Mouse (Mus musculus) CD4-positive helper T cell, adult 2 months (primary cell): ENCODE results near the gene Tenm3.

Experiments used
- DNase-seq: peaks from one replicate; pipeline ENCODE4 v3.0.0-alpha.2; 2012; ENCODE audit warnings: low read depth, missing footprints, low spot score

The Tenm3 gene

GRCm38 (mm10) chr8:48843931-48844285, at the start of gene Tenm3:
Gene Tenm3, minus strand, starts transcription at chr8:48843951.
- DNase-seq, result no peak

GRCm38 (mm10) chr8:48890216-48890765, 46.5 kb upstream of the Tenm3 start:
- no peak for DNase-seq

- DNase-seq, result no peak
Observed at GRCm38 (mm10) chr8:48884270-48884669, 40.5 kb upstream of the Tenm3 start.

- DNase-seq, result no peak
Observed at GRCm38 (mm10) chr8:48880585-48880984, 36.8 kb upstream of the Tenm3 start.

- DNase-seq, result no peak
Observed at GRCm38 (mm10) chr8:48865972-48866371, 22.2 kb upstream of the Tenm3 start.

GRCm38 (mm10) chr8:48865485-48865884, 21.7 kb upstream of the Tenm3 start:
- DNase-seq, result no peak

GRCm38 (mm10) chr8:48850223-48851010, 6.7 kb upstream of the Tenm3 start:
- no peak for DNase-seq

- DNase-seq, result no peak
Observed at GRCm38 (mm10) chr8:48849091-48849616, 5.4 kb upstream of the Tenm3 start.

GRCm38 (mm10) chr8:48844961-48845360, 1.2 kb upstream of the Tenm3 start:
- no peak for DNase-seq

- no peak for DNase-seq
Observed at GRCm38 (mm10) chr8:48844370-48844905, 687 bp upstream of the Tenm3 start.

GRCm38 (mm10) chr8:48842991-48843930, 490 bp downstream of the Tenm3 start:
- DNase-seq, result peak; percentile 4

GRCm38 (mm10) chr8:48842516-48842990, 1.2 kb downstream of the Tenm3 start:
- DNase-seq, result no peak

- DNase-seq, result no peak
Observed at GRCm38 (mm10) chr8:48842035-48842434, 1.7 kb downstream of the Tenm3 start.

GRCm38 (mm10) chr8:48835745-48836144, 8.0 kb downstream of the Tenm3 start:
- DNase-seq, result no peak

- DNase-seq, result no peak
Observed at GRCm38 (mm10) chr8:48827454-48827853, 16.3 kb downstream of the Tenm3 start.

GRCm38 (mm10) chr8:48825666-48826065, 18.1 kb downstream of the Tenm3 start:
- DNase-seq, result no peak

GRCm38 (mm10) chr8:48822291-48822690, 21.5 kb downstream of the Tenm3 start:
- DNase-seq, result no peak

GRCm38 (mm10) chr8:48819962-48820361, 23.8 kb downstream of the Tenm3 start:
- DNase-seq, result no peak

- no peak for DNase-seq
Observed at GRCm38 (mm10) chr8:48819348-48819747, 24.4 kb downstream of the Tenm3 start.

- no peak for DNase-seq
Observed at GRCm38 (mm10) chr8:48816941-48817340, 26.8 kb downstream of the Tenm3 start.

GRCm38 (mm10) chr8:48812196-48812741, 31.5 kb downstream of the Tenm3 start:
- no peak for DNase-seq
